Mouse (Mus musculus): ENCODE results near the gene Tcirg1.

Gene Tcirg1

GRCm38 (mm10) chr19:3899618-3900017, 7.3 kb downstream of the Tcirg1 start:
- no peak for DNase-seq (ENCODE audit: extremely low spot score, low read depth, low spot score)

GRCm38 (mm10) chr19:3898952-3899351, 8.0 kb downstream of the Tcirg1 start:
- no peak for DNase-seq (ENCODE audit: extremely low spot score, low read depth, low spot score)

- DNase-seq (ENCODE audit: extremely low spot score, low read depth, low spot score) = no peak
Measured at GRCm38 (mm10) chr19:3897557-3897956, 9.4 kb downstream of the Tcirg1 start.

DNA sequence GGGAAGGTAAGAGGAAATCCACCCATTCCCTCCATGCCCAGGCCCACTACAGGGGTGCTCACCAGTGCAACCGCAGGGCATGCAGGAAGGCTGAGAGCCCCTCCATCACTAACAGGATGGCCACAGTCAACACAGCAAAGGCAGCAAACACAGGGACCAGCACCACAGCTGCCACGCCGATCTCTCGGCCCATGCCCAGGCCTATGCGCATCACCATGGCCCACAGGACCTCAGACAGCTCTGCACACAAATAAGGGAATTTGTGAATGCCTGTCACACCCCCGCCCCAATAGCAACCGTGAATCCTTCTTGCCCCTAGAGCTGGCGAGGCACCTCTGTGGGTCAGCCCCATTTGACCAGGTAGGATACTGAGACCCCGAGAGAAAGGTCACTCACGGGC, 10.7 kb downstream of the Tcirg1 start:
- no peak for DNase-seq (ENCODE audit: extremely low spot score, low read depth, low spot score)

- no peak for DNase-seq (ENCODE audit: extremely low spot score, low read depth, low spot score)
Measured at GRCm38 (mm10) chr19:3895171-3895631, 11.7 kb downstream of the Tcirg1 start.

DNA sequence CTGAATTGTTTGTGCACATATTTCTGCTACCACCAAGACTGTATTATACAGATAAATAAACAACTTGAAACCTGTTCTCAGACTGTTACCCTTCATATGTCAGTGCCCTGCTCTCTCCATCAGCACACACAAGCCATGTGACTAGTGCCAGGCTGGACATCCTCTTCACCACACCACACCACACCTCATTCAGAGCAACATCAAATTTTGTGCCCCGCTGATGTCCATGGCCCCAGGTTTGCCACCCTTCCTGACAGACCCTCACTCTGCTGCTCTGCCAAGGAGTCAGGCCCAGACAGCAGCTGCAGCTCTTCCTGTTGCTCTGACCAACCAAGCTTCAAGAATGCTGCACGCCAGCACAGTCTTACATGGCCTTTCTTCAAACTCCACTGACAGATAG, 12.6 kb downstream of the Tcirg1 start:
- no peak for DNase-seq (ENCODE audit: extremely low spot score, low read depth, low spot score)

- DNase-seq (ENCODE audit: extremely low spot score, low read depth, low spot score) = no peak
Measured at GRCm38 (mm10) chr19:3893545-3894116, 13.3 kb downstream of the Tcirg1 start.

- no peak for DNase-seq (ENCODE audit: extremely low spot score, low read depth, low spot score)
Measured at GRCm38 (mm10) chr19:3890181-3890580, 16.8 kb downstream of the Tcirg1 start.

GRCm38 (mm10) chr19:3889096-3889495, 17.8 kb downstream of the Tcirg1 start:
- DNase-seq (ENCODE audit: extremely low spot score, low read depth, low spot score) = no peak

- no peak for DNase-seq (ENCODE audit: extremely low spot score, low read depth, low spot score)
Measured at GRCm38 (mm10) chr19:3884325-3884990, 22.5 kb downstream of the Tcirg1 start.

GRCm38 (mm10) chr19:3882214-3882613, 24.7 kb downstream of the Tcirg1 start:
- DNase-seq (ENCODE audit: extremely low spot score, low read depth, low spot score) = no peak

GRCm38 (mm10) chr19:3880054-3880848, 26.7 kb downstream of the Tcirg1 start:
- no peak for DNase-seq (ENCODE audit: extremely low spot score, low read depth, low spot score)

DNA sequence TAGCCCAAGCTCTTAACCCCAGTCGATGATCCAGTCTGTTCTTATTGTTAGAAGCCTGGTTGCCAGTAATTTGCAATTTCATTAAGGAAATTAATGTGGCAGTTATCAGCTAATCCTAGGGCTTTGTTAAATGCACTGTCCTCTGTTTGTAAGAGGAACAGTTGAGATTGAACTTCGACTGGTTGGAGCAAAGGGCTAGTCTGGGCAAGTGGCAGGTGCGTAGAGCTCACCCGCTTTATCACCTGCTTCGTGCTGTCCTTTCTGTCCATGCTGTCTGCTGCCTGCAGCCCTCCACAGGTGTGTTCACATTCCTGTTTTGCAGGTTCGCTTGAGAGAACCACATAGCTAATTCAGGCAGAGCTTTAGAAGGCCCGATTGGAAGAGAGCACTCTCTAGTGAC, 31.9 kb downstream of the Tcirg1 start:
- DNase-seq (ENCODE audit: extremely low spot score, low read depth, low spot score) = no peak

GRCm38 (mm10) chr19:3872373-3872772, 34.6 kb downstream of the Tcirg1 start:
- no peak for DNase-seq (ENCODE audit: extremely low spot score, low read depth, low spot score)

DNA sequence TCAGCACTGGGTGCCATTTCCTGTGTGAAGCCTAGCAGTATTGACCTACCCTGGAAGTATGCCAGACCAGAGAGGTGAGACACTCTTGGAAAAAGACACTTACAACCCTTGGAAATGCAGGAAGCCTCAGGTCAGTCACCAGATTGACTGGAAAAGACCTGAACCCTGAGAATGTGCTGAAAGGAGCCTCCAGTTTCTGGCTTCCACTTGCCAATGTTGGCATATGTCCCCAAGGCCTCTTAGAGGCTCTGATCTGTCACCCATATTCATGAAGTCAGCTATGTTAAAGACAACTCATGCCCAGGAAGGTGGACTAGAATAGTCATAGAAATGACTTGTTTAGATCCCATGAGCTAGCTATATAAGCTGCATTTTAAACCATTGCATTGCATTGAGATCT, 35.5 kb downstream of the Tcirg1 start:
- no peak for DNase-seq (ENCODE audit: extremely low spot score, low read depth, low spot score)

DNA sequence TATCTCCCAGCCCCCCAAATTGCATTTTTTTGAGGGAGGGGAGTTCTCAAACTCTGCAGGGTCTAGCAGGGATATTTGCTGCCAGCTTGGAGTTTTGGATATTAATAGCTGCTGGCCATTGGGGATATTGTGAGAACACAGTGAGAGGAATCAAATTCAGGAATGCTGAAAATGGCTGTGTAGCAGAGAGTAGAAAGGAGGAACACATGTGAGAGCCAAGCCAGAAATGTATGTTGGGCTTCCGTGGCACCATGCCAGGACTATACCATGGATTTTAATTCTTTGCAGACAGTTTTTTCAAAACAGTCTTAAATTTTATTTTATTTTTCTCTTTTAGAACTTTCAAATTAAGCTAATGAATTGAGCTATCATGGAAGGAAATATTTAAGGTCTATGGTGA, 38.6 kb downstream of the Tcirg1 start:
- DNase-seq (ENCODE audit: extremely low spot score, low read depth, low spot score) = no peak

DNA sequence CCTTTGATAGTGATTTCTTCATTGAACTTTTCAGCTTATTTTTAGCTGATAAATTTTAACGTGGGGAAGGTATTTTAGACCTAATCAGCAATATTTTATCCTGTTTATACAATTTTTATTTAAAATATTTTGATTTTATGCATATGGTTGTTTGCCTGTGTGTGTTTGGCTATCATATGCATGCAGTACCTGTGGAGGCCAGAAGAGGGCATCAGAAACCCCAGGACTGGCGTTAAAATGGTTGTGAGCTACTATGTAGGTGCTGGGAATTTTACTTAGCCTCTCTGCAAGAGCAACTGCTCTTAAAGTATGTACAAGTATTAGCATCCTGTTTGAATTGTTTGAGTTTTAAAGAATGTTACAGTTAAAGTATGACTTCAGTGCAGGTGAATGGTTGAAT, 42.0 kb downstream of the Tcirg1 start:
- DNase-seq (ENCODE audit: extremely low spot score, low read depth, low spot score) = no peak

- DNase-seq (ENCODE audit: extremely low spot score, low read depth, low spot score) = no peak
Measured at GRCm38 (mm10) chr19:3862713-3863112, 44.2 kb downstream of the Tcirg1 start.

GRCm38 (mm10) chr19:3857220-3857619, 49.7 kb downstream of the Tcirg1 start:
- no peak for DNase-seq (ENCODE audit: extremely low spot score, low read depth, low spot score)

GRCm38 (mm10) chr19:3855601-3856000, 51.3 kb downstream of the Tcirg1 start:
- DNase-seq (ENCODE audit: extremely low spot score, low read depth, low spot score) = no peak

DNA sequence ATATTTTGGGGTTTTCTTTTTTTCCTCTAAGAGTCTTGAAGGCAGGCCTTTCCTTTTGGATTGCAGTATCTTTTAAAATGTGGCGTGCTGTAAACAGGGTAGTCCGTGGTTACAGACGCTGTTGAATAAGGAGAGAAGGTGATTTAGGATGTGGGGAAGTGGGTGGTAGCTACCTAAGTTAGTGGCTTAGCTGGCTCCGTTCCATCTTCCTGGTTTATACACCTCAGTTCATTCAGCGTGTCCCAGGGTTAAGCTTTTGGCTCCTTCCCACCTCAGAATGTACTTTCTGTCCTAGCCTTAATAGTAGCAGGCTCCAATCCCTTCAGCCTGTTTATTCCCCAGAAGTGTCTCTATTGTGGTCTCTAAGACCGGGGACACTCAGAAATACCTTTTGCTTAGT, 51.8 kb downstream of the Tcirg1 start:
- DNase-seq (ENCODE audit: extremely low spot score, low read depth, low spot score) = no peak

DNA sequence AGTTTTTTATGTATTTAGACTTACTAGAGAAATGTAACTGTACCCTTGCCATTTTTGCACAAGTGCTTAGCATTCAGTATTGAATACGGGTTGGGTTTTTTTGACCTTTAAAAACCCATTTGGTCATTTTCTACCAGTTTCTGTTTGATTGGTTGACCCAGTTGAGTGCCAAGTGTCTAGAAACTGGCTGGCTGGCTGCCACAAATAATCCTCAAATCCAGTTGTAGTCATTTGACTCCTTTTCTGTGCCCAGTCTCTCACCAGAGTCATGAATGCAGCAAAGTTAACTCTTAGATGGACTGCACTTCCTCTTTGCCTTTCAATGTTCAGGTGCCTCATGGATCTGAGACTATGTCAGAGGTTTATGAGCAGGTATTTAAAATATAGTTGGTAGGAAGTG, 53.0 kb downstream of the Tcirg1 start:
- DNase-seq (ENCODE audit: extremely low spot score, low read depth, low spot score) = no peak

Data from hindlimb bud, embryonic 11.5 days (tissue).